Mouse (Mus musculus) liver, adult (tissue): ENCODE data around the gene Olfr96.
"Not testable (repeated sequence)": the region's sequence is repeated elsewhere in the genome, so short reads cannot be mapped to it uniquely, and the experiment has no call there.

ENCODE experiments used
- GATA4 ChIP-seq: IDR thresholded peaks from 2 replicates; pipeline ENCODE4 v1.6.1; 2014; ENCODE audit warnings: mild to moderate bottlenecking, low read length; ENCODE audit not compliant: insufficient replicate concordance

Olfr96 gene

GRCm38 (mm10) chr17:37219846-37220245, at the start of gene Olfr96:
Olfr96 (plus strand) TSS chr17:37220146.
- no peak for TF ChIP-seq GATA4

- no peak for TF ChIP-seq GATA4
Observed at GRCm38 (mm10) chr17:37185474-37185873, 34.5 kb upstream of the Olfr96 start.

GRCm38 (mm10) chr17:37190711-37191110, 29.2 kb upstream of the Olfr96 start:
- TF ChIP-seq GATA4: no peak

GRCm38 (mm10) chr17:37193032-37193431, 26.9 kb upstream of the Olfr96 start:
- no peak for TF ChIP-seq GATA4

- TF ChIP-seq GATA4: no peak
Observed at GRCm38 (mm10) chr17:37193656-37194055, 26.3 kb upstream of the Olfr96 start, which contains the start of gene Ubd. Ubd (plus strand) TSS chr17:37193892.

GRCm38 (mm10) chr17:37194782-37195181, 25.2 kb upstream of the Olfr96 start:
- TF ChIP-seq GATA4: no peak

GRCm38 (mm10) chr17:37196845-37197724, 22.9 kb upstream of the Olfr96 start:
- TF ChIP-seq GATA4: no peak

GRCm38 (mm10) chr17:37200894-37201293, 19.1 kb upstream of the Olfr96 start, which contains the start of gene Olfr94:
Olfr94 (minus strand) TSS chr17:37200994.
- no peak for TF ChIP-seq GATA4

GRCm38 (mm10) chr17:37203206-37203916, 16.6 kb upstream of the Olfr96 start:
- TF ChIP-seq GATA4: no peak

- TF ChIP-seq GATA4: no peak
Observed at GRCm38 (mm10) chr17:37203917-37204236, 16.1 kb upstream of the Olfr96 start.

GRCm38 (mm10) chr17:37210884-37211768, 8.8 kb upstream of the Olfr96 start:
- TF ChIP-seq GATA4: no peak

GRCm38 (mm10) chr17:37213018-37213417, 6.9 kb upstream of the Olfr96 start, which contains the start of gene Olfr95:
Olfr95 (minus strand) TSS chr17:37213118.
- TF ChIP-seq GATA4: no peak

- TF ChIP-seq GATA4: no peak
Observed at GRCm38 (mm10) chr17:37218486-37218885, 1.5 kb upstream of the Olfr96 start.

GRCm38 (mm10) chr17:37221879-37222278, 1.9 kb downstream of the Olfr96 start:
- TF ChIP-seq GATA4: no peak

GRCm38 (mm10) chr17:37237230-37237629, 17.3 kb downstream of the Olfr96 start, which contains the start of gene Olfr97:
Olfr97 (minus strand) TSS chr17:37237330.
- not testable (repeated sequence) for TF ChIP-seq GATA4
